Comparison of ENCODE assay signal across 20 mouse cellular contexts in genomic region chr8:59768146-59768545, GRCm38 (mm10).
A peak's percentile ranks its signal among the peaks of the same experiment; 100 is the strongest.
DNase-seq lines count a peak whose midpoint lies in the region; ATAC-seq and TF ChIP-seq lines count a peak whose summit lies in the region.
"Had no signal": no experiment of that assay in that cellular context is flagged by ENCODE, and none has a peak within 500 bp of the region (broad histone marks: within the 10 kb centered on the region; RNA-seq: fewer than 3 reads in every experiment).

No protein-coding gene starts in this region.

- no peak overlapping the region for H3K4me3 ChIP-seq in liver, adult 2 months (ENCODE audit: insufficient read depth, low read depth, low read length)
- no peak overlapping the region for H3K4me3 ChIP-seq in liver, embryonic 11.5 days (ENCODE audit: low read depth, low read length)
- H3K4me3 ChIP-seq: gastrocnemius, adult 2 months; heart, embryonic 15.5 days; midbrain, embryonic 10.5 days had no signal

- no peak overlapping the region for H3K9ac ChIP-seq in liver, adult 2 months (ENCODE audit: low read depth, low read length)
- no peak overlapping the region for H3K9ac ChIP-seq in liver, embryonic 11.5 days (ENCODE audit: low read depth, low read length)
- H3K9ac ChIP-seq: heart, embryonic 15.5 days had no signal

- ATAC-seq in liver, embryonic 11.5 days (replicated peaks; ENCODE audit: low FRiP score), result no peak
- ATAC-seq in monocyte, adult 5-6 weeks (replicated peaks; ENCODE audit: insufficient number of reproducible peaks, low FRiP score, low TSS enrichment, poor library complexity, severe bottlenecking), result no peak
- ATAC-seq: midbrain, embryonic 16.5 days had no signal

- no peak for TF ChIP-seq POLR2A in liver, adult 2 months (IDR thresholded peaks at IDR 0.05; ENCODE audit: extremely low read depth, insufficient read depth, low read length)

- H3K36me3 ChIP-seq in liver, adult 2 months (ENCODE audit: control insufficient read depth, insufficient read depth, low read length), result no peaks in the 10 kb centered on the region
- H3K36me3 ChIP-seq in liver, embryonic 11.5 days (ENCODE audit: control insufficient read depth, insufficient read depth, low read length), result no peaks in the 10 kb centered on the region
- H3K36me3 ChIP-seq: heart, embryonic 15.5 days; midbrain, embryonic 10.5 days had no signal

- no peaks in the 10 kb centered on the region for H3K27me3 ChIP-seq in liver, adult 2 months (ENCODE audit: control insufficient read depth, insufficient read depth, low read length)
- no peaks in the 10 kb centered on the region for H3K27me3 ChIP-seq in liver, embryonic 11.5 days (replicated peaks; ENCODE audit: control insufficient read depth, insufficient read depth, low read length)
- H3K27me3 ChIP-seq: heart, embryonic 15.5 days had no signal

- WGBS in liver, adult 2 months, result 14% methylated on average over 3 of the region's 3 CpGs
- 75% methylated on average over 3 of the region's 3 CpGs for WGBS in liver, embryonic 11.5 days

- no peak overlapping the region for H3K27ac ChIP-seq in liver, adult 2 months (replicated peaks; ENCODE audit: insufficient read depth, low read depth, low read length)
- no peak overlapping the region for H3K27ac ChIP-seq in liver, embryonic 11.5 days (ENCODE audit: low read depth, low read length)
- H3K27ac ChIP-seq: gastrocnemius, adult 2 months; heart, embryonic 15.5 days; midbrain, embryonic 10.5 days had no signal

- H3K9me3 ChIP-seq in liver, embryonic 11.5 days (ENCODE audit: control insufficient read depth, low read length), result no peaks in the 10 kb centered on the region
- H3K9me3 ChIP-seq: heart, embryonic 15.5 days; midbrain, embryonic 10.5 days had no signal

- no peaks in the 10 kb centered on the region for H3K79me2 ChIP-seq in liver, adult 2 months (ENCODE audit: control insufficient read depth, insufficient read depth, low read length)

- H3K4me2 ChIP-seq in liver, embryonic 11.5 days, result no peak overlapping the region
- H3K4me2 ChIP-seq: heart, embryonic 15.5 days had no signal

- no peak for TF ChIP-seq CTCF in liver, adult 2 months (IDR thresholded peaks at IDR 0.05; ENCODE audit: low read depth, low read length)

- peak; percentile 11 for DNase-seq in embryo, embryonic 11 days
- no peak for DNase-seq in embryo, embryonic 10 days (ENCODE audit: low spot score)
- DNase-seq in liver, adult 2 months (ENCODE audit: extremely low read depth, low read depth, low spot score), result peak; percentile 94
- no peak for DNase-seq in liver, embryonic 11.5 days (ENCODE audit: low spot score)
- peak; percentile 54 to 69 for DNase-seq in kidney, postnatal 36 days
- no peak for DNase-seq in retina, postnatal 1 day
- DNase-seq in cerebellum, adult 9-10 months, result no peak
- DNase-seq: adrenal gland, postnatal 10 days; cerebellum, adult 18-20 months; cerebellum, postnatal 36 days; gastrocnemius, adult 2 months; lung, adult 18-20 months; lung, postnatal 10 days; right cerebral cortex, adult 18-20 months; right cerebral cortex, postnatal 4 days; thymus, postnatal 14 days had no signal

- peaks cover 2% of the 10 kb centered on the region; the same call in 1 of the 2 replicates for H3K4me1 ChIP-seq in liver, adult 2 months (ENCODE audit: control insufficient read depth, insufficient read depth, low read length)
- no peaks in the 10 kb centered on the region for H3K4me1 ChIP-seq in liver, embryonic 11.5 days (replicated peaks; ENCODE audit: control insufficient read depth, insufficient read depth, low read length)
- H3K4me1 ChIP-seq: heart, embryonic 15.5 days; midbrain, embryonic 10.5 days had no signal

Comparison
In these comparisons a context has a peak if more than half of its experiments do, and no peak if none do; other contexts are left out.
1. DNase-seq: peak in embryo, embryonic 11 days (single experiment), liver, adult 2 months (single experiment) and kidney, postnatal 36 days (2 of 2); none in embryo, embryonic 10 days (single experiment), liver, embryonic 11.5 days (single experiment), retina, postnatal 1 day (single experiment) and cerebellum, adult 9-10 months (single experiment).